Mouse (Mus musculus) large intestine, adult 2 months (tissue): ENCODE measurements at regions not wholly inside any gene's neighbourhood (a gene's known extent, or its start where the extent isn't known, plus 50 kb on each side); places are given as distances from the start of the nearest gene placed in this dataset.

Experiments used
- DNase-seq: peaks from one replicate; pipeline ENCODE4 v3.0.0-alpha.2; 2012; ENCODE audit warnings: low read depth, low spot score
- WGBS: fragments of 180-500 bp; shearing (Covaris S2); methylation state at CpG from one replicate; pipeline ENCODE4 v1.1.7; 2018; 5-methylcytosine and 5-hydroxymethylcytosine counted together

DNA sequence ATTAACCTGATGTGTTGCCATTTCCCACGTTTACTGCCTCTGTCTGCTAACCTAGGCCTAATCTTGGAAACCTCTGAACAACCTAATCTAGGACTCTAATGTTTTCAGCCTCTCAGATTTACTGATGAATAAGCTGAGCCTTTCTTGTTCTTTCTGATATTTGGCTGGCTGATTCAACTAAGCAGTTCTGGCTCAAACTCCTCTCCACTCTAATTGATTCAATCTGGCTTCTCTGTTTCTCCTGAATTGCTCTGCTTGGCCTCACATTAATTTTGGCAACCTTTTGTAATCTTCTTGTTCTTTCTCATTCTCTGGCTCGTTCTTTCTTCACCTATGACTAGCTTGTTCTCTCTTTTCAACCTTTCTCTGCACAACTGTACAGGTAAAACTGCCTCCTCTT, 1561.2 kb upstream of the Zeb2 start:
- 34% methylated on average over 2 of the region's 2 CpGs for WGBS

DNA sequence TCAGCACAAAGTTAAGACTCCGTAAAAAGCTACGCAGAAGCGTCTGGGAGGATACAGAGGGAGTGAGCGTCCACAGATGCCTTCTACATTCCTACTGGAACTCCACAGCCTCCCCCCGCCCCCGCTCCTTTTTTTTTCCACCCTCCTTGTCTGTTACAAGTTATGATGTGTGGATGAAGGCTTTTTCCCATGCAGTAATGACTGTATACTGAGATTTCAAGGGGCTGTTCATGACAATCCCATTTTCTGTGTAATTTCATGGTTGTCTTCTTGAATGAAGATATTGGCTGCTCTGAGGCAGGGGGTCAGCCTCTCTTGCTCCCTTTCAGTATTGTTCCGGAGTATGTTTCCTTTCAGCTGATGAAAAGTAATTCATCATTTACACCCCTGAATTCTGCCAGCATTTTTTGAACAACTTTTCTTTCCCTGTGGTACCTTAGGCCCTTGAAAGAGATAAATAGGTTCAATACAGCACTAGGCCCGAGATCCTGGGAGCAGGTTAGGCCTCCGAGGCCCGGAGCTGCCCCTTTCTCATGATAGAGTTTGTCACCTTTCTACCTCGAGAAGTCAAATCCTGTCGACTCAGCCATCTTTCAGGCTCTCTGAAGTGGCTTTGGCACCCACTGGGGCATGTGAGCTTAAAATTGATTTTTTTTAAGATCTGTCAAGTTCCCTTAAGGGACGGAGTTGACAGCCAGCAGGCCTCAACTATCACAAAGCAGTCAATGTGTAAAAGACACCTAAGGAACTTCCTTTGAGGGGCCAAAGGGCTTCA, 1552.5 kb upstream of the Zeb2 start:
- 86% methylated on average over 13 of the region's 13 CpGs for WGBS
- no peak for DNase-seq

More for the DNA sequence above, 1561.2 kb upstream of the Zeb2 start:
- DNase-seq = no peak

DNA sequence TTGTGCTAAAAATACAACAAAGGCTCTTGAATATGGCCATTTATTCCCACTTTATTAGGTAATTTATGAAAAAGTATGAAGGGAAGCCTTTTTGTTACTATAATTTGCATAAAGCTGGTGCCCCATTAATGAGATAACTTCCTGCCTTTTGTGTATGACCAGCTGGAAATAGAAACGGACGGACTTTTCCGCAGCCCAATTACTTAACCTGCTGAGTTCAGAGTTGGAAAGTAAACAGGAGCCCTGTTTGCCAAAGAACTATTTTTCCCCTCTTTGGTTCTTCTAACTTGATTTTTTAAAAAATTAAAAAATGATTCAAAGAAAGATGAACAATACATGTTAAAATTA, 1549.8 kb upstream of the Zeb2 start:
- WGBS = 72% methylated on average over 3 of the region's 3 CpGs
- DNase-seq = no peak

DNA sequence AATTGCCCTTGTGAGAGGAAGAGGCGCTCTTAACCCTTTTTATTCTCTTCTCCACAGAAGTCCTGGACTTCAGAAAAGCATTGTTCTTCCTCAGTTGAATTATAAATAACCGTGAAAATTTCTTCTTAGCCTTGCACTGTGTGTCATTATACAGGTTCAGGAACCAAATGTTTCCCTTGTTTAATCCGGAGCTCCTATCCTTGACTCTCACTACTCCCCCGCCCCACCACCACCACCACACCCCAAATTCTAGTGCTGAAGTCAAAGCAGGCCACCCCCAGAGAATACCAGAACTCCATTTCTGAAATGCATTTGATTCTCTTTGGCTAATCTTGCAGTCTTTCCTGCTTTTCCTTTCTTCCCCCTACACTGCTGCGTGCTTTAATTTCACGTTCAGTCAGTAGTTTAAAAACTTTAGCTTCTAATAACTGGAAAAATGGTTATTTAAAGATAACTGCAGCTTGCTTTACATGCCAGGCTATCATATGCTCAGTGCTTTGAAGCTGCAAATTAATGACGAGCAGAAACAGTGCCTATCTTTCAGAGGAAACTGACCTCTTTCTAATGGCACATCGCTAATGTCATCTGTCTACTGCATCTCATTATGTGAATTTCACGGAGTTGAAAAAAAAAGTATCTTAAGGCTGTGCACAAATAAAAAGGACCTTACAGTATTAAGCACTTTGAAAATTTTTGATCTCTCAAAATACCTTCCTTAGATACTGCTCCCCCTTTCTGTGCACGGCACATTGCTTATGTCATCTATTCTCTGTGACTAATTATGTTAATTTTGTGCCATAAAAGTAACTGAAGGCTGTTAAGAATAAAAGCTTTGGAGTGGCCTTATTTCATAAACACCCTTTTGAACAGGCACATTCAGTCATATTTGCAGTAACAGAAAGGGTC, 1549.1 kb upstream of the Zeb2 start:
- DNase-seq = no peak
- 77% methylated on average over 10 of the region's 10 CpGs for WGBS

DNA sequence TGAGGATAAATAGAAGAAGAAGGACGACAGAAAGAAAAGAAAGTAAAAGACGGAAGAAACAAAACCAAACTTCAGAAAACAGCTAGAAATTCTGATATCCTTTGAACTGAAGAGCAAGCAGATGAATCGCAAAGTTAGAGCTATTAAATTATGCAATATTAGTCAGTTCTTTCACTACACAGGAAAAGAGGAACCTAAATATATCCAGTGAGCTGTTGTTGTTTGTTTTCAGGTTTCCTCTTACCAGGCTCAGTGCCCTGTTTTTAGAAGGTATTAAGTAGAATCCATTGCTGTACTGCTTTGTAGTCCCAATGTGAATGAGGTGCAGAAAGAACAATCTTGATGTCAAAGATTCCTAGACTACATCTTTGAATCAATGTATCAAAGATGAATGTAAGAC, 1544.7 kb upstream of the Zeb2 start:
- WGBS = 63% methylated on average over 3 of the region's 3 CpGs
- no peak for DNase-seq

DNA sequence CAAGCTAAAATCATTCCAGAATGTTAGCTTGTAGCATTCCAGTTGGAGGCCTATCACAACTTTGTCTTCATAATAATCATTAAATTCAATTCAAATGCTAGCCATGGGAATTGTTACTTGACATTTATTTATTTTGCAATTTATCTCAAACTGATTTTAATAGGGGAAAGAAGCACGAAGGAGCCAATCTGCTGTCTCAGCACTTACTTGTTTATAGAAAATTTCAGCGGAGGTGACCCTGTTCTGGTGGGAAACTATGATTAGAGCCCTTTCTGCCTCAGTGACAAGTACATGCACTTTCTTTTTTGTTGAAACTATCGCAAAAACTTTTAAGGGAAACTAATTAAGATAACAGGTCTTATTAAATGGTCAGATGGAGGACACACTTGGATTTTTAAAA, 1543.4 kb upstream of the Zeb2 start:
- DNase-seq = no peak
- 69% methylated on average over 3 of the region's 3 CpGs for WGBS

DNA sequence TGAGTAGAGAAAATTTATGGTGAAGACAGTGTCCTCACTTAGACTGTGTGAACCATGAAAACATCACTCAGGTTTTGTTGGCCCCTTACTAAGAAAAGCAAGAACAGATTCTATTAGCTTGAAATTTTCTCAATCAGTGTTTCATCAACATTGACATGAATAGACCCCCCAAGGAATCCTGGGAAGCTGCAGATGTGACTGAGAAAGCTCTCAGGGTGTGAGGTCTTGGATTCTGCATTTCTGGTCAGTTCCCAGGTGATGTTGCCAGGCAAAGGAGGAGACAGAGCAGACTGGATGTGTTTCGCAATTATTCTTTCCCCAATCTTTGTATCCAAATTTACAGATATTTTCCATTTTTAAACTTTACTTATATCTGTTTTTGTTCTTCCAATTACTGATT, 1538.1 kb upstream of the Zeb2 start:
- no peak for DNase-seq
- WGBS = 88% methylated on average over 1 of the region's 1 CpGs

DNA sequence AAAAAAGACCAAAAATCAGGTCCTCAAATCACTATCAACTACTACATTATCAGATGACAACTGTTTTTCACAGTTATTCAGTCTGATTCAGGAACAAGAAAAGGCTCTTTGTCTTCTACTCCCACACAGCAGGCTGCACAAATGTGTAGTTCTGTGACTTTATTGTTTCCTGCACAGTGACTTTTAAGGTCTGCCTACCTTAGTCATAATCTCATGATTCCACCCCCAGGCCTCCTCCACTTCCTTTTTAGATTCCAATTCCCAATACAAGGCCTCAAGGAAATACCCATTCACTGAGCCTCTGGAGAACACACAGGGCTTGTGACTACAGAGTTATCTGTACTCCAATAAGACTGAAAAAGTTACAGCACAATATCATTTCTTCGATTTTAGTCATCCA, 1535.4 kb upstream of the Zeb2 start:
- no peak for DNase-seq
- WGBS = 87% methylated on average over 1 of the region's 1 CpGs

DNA sequence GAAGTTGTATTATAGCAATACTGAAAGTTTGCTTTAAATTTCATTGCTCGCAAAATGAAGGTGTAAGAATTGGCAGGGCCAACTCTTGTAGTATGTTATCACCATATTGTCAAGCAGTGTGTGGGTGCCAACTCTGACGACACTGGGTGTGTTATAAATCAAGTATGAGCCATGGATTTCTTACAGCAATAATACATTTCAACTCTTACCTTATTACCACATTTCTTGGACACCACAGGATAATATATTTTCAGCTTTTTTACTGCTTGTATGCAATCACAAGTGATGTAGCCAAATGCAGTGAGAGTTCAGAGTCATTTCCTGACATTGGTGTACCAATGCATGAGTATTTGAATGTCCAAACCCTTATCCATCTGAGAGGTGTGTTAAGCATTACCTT, 1529.2 kb upstream of the Zeb2 start:
- no peak for DNase-seq
- WGBS = 54% methylated on average over 2 of the region's 2 CpGs

DNA sequence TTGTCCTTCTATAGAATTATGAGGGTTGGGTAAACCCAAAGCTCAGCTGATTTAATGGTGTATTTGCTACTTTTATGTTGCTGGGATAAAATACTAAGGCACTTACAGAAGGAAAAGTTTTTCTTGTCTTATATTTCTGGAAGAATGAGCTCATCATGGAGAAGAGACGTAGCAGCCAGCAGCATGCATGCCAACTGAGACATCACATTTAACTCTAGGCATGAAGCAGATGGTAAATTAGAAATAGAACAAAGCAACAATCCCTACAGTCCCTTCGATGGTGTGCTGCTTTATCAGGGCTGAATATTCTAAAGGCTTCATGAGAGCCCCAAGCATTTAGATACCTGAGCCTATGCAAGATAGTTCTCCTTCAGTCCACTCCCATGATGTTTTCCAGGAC, 1492.0 kb upstream of the Zeb2 start:
- DNase-seq = no peak
- 73% methylated on average over 2 of the region's 2 CpGs for WGBS

DNA sequence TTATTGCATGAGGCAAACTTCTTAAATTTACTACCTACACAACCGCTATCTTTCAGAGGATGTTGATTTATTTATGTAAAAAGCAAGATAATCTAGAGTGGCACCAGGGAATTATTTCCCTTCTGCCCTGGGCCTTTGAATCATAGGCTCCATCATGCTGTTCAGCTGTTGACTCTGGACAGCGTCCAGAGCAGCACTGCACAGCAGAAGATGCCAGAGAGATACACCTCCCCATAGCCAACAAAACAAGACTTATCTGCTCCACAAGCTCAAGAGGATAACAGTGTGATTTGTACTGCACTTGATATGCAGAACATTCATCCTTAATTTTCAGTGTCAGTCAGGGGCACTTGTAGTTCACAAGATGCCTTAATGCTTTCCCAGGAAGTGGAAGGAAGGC, 1464.6 kb upstream of the Zeb2 start:
- DNase-seq = no peak
- WGBS = 39% methylated on average over 2 of the region's 2 CpGs

DNA sequence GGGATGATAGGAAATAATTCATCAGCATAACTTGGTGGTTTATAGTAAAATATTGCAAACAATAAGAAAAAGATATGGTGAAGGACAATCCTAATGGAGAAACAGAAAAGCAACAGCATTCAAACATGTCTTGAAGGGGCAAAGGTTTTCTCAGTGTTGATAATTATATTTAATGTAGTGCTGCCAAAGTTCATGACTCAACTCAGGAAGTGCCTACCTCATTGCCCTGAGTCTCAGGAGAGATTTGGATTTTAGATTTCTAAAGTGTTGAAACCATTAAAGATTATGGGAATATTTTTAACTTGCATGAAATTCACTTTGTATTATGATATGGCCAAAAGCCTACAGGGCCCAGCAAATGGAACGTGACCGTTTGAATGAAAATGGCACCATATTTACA, 1453.2 kb upstream of the Zeb2 start:
- 94% methylated on average over 2 of the region's 2 CpGs for WGBS
- no peak for DNase-seq

DNA sequence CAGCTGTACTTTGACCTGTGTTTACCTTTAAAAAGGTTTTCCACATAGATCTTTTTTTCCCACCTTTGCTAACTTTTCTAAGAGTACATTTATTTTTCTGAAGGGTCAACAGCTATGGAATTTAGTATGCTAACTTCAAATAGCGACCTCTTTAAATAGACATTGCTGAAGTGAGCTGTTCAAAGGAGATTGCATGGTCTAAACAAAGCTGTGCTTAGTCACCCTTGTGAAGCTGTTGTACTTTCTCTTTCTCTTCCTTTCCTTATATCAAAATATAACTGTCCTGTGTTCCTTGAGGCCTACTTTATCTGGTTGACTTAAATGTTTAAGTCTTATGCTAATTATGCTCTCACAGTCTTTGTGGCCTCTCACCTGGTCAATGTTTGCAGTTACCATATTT, 1416.2 kb upstream of the Zeb2 start:
- DNase-seq = no peak
- WGBS = 36% methylated on average over 1 of the region's 1 CpGs

DNA sequence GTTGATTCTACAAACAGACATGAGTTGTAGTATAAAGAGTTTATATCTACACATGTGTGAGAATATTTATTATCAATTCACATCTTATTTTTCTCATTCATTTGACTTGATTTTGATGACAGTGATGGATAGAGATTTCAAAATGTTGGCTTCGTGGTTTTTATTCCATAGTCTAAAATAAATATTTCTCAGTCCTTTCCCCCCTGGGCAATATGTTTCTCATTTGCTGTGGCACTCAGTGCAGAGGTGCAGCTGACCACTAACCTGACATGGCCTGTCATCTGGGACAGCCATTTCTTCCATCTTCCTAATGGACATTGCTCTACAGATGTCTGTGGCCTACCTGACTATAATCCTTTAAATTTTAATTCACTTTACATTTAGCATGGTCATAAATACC, 1413.5 kb upstream of the Zeb2 start:
- no peak for DNase-seq
- WGBS = 95% methylated on average over 1 of the region's 1 CpGs

DNA sequence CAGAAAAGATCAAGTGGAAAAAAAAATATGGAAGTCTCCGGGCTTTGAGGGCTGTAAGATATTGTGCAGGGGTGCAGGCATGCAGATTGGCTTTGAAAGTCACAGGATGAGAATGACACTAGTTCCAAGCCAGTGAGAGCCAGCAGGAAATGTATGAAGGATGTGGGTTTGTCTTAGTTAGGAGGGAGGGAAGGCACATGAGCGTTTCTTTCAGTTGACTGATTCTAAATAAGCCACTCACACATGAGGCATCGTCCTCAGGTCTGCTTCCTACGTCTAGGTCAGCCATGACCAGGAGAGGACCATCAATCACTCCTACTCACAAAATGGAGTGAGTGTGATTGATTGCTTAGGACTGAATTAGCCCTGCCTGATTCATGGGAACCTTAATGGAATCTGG, 1408.0 kb upstream of the Zeb2 start:
- no peak for DNase-seq
- 56% methylated on average over 4 of the region's 4 CpGs for WGBS

DNA sequence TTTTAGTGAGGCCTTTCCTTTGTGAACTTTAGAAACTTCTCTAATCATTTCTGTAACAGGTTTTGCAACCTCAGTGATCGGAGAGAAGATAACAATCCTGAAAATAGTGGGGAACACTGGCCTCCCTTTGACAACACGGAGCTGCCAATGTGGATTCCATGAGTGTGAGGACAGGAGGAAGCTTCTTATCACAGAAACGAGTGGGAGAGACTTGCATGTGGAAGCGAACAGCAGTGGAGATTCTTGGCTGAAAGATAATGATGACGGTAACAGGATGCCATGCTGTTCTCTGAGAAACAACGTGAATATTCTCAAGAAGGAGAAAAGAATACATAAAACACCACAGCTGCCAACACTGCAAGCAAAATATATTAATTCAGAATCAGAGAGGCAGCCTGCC, 1407.4 kb upstream of the Zeb2 start:
- WGBS = 53% methylated on average over 6 of the region's 6 CpGs
- DNase-seq = no peak

DNA sequence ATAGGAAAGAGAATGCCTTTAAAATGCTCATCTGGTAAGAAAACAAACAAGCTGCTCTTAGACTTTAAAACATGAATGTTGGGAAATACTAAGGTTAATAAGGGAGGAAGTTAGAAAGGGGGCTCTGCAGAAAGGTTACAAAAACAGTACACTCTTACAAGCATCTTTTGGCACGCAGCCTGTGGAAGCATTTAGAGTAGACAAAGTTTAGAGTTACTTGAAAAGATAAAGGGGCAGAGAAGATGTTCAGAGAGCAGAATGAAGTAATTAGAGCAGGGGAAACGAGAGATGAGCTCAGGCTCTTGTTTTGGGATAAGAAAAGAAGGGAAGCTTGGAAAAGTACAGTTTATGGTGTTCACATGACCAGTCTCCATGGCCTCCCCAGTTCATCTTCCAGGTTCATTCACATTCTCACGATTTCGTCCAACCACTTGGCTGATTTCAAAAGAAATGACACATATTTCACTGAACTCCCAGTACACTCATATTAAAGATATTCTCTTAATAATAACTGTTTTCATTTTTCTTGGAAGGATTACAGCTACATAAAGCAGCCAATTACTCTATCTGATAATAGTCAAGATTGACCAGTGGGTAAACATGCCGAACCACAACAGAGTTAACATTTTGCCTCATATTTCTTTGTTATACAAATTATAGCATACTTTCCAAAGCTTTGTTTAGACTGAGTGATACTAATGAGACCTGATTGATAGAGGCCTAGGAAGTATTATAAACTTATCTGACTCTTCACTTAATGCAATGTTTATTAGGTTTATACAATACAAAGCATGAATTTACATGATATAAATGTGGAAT, 1404.2 kb upstream of the Zeb2 start:
- DNase-seq = no peak
- 61% methylated on average over 5 of the region's 5 CpGs for WGBS

DNA sequence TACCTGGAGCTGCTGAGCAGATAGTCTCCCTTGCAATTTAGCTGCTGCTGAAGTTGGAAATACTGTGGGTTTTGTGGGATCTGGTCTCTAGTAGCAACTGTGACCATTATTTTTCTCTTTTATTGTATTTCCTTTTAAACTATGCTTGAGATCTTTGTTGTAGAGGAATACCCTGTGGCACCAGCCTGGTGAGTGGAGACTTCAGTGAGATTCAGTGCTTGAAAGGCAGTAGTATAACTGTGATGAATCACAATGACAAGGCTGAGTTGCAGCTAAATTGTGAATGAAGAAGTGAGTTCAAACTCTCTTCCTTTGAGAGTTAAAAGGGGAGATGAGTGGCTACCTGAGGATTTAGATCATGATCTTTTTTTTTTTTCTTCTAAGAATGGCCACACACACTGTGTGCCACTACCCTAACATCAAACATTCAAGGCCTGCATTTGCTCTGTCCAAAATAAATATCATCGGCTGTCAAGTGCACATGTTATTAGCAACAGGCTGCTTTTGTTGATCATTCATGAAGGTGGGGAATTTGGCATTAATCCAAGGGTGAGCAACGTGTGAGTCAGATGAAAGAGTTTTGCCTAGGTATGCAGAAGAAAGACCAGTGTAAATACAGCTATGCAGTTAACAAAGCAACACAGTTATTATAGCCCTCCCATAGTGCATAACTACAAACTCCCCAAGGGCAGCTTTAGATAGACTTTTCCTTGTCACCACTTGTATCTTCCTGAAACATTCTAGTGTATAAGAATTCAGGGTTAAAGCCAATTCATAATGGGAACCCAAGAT, 1395.2 kb upstream of the Zeb2 start:
- WGBS = 14% methylated on average over 2 of the region's 2 CpGs
- no peak for DNase-seq

DNA sequence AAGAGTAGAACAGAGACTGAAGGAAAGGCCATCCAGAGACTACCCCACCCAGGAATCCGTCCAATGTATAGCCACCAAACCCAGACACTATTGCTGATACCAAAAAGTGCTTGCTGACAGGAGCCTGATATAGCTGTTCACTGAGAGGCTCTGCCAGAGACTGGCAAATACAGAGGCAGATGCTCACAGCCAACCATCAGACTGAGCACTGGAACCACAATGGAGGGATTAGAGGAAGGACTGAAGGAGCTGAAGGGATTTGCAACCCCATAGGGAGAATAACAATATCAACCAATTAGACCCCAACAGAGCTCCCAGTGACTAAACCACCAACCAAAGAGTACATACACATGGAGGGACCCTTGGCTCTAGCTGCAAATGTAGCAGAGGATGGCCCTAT, 1389.8 kb upstream of the Zeb2 start:
- no peak for DNase-seq
- WGBS = 62% methylated on average over 1 of the region's 1 CpGs

DNA sequence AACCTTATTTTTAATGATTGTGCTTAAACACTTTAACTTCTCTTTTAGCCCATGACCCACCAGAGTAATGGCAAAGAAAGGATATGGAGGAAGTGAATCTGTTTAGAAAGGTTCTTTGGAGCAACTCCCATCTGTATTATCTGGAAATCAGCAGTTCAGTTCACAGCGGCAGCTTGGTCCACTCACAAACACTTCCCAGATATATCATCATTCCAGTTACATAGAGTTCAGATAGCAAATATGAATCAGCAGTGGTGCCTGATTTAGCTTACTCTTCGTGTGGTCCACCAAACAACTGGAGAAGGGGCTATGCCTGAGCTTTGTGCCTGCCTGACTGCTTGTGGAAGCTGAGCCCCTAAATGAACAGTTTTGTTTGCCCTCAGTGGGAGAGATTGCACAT, 1385.9 kb upstream of the Zeb2 start:
- no peak for DNase-seq
- WGBS = 85% methylated on average over 2 of the region's 2 CpGs
